Mouse (Mus musculus) cerebellum, postnatal 14 days (tissue): Measurements from ENCODE around the gene Cp.
"Not testable (repeated sequence)": the region's sequence is repeated elsewhere in the genome, so short reads cannot be mapped to it uniquely, and the experiment has no call there.

ENCODE experiments used
- DNase-seq, 2 experiments: peaks; one replicate each; pipeline ENCODE4 v3.0.0; 2021; ENCODE audit warnings: mixed read lengths in 2 of 2

The Cp gene

GRCm38 (mm10) chr3:19956885-19957284 lies at the start of gene Cp:
Gene Cp, plus strand, starts transcription at chr3:19957054.
- DNase-seq = no peak

- no peak for DNase-seq
Observed at GRCm38 (mm10) chr3:19948552-19948951, 8.3 kb upstream of the Cp start.

- not testable (repeated sequence) for DNase-seq
Observed at GRCm38 (mm10) chr3:19949401-19949800, 7.5 kb upstream of the Cp start.

GRCm38 (mm10) chr3:19953425-19953824 lies 3.4 kb upstream of the Cp start:
- DNase-seq = no peak

- peak; percentile 6 to 21 for DNase-seq
Observed at GRCm38 (mm10) chr3:19953865-19954264, 3.0 kb upstream of the Cp start.

GRCm38 (mm10) chr3:19958031-19958430 lies 1.2 kb downstream of the Cp start:
- no peak for DNase-seq

- no peak for DNase-seq
Observed at GRCm38 (mm10) chr3:19958983-19959382, 2.1 kb downstream of the Cp start.

GRCm38 (mm10) chr3:19960570-19961114 lies 3.8 kb downstream of the Cp start:
- DNase-seq = no peak

GRCm38 (mm10) chr3:19961341-19961740 lies 4.5 kb downstream of the Cp start:
- no peak for DNase-seq

- no peak for DNase-seq
Observed at GRCm38 (mm10) chr3:19962769-19963513, 6.1 kb downstream of the Cp start.

- no peak for DNase-seq
Observed at GRCm38 (mm10) chr3:19964625-19965188, 7.9 kb downstream of the Cp start.

GRCm38 (mm10) chr3:19965239-19965638 lies 8.4 kb downstream of the Cp start:
- no peak for DNase-seq

GRCm38 (mm10) chr3:19966072-19966471 lies 9.2 kb downstream of the Cp start:
- no peak for DNase-seq

GRCm38 (mm10) chr3:19978474-19978873 lies 21.6 kb downstream of the Cp start:
- DNase-seq = no peak

- no peak for DNase-seq
Observed at GRCm38 (mm10) chr3:19981156-19981555, 24.3 kb downstream of the Cp start.

GRCm38 (mm10) chr3:19982846-19983245 lies 26.0 kb downstream of the Cp start:
- no peak for DNase-seq

- no peak for DNase-seq
Observed at GRCm38 (mm10) chr3:19986123-19986522, 29.3 kb downstream of the Cp start.

- DNase-seq = no peak
Observed at GRCm38 (mm10) chr3:19990031-19990430, 33.2 kb downstream of the Cp start.

- no peak for DNase-seq
Observed at GRCm38 (mm10) chr3:19992388-19992787, 35.5 kb downstream of the Cp start.

GRCm38 (mm10) chr3:19999551-19999950 lies 42.7 kb downstream of the Cp start:
- DNase-seq = no peak

- DNase-seq = no peak
Observed at GRCm38 (mm10) chr3:20000806-20001205, 44.0 kb downstream of the Cp start.

- DNase-seq = no peak
Observed at GRCm38 (mm10) chr3:20002786-20003185, 45.9 kb downstream of the Cp start.

- no peak for DNase-seq
Observed at GRCm38 (mm10) chr3:20004422-20004821, 47.6 kb downstream of the Cp start.

GRCm38 (mm10) chr3:20005611-20006010 lies 48.8 kb downstream of the Cp start:
- peak; percentile 41 to 66 for DNase-seq
